Mouse (Mus musculus): Measurements from ENCODE around the gene Cdkl2. TPM values are rescaled to one million over a fixed set of nuclear protein-coding genes. Genes with fewer than 3 reads are reported as not detected.

The Cdkl2 gene
- total RNA-seq (2018; cell fraction: chromatin; rRNA removed), result 10 to 100 TPM in 3 of 26 experiments, 1 to 10 TPM in 23; 1.6 to 15.6 (median 3.9) TPM
- total RNA-seq (2018; cell fraction: cytosol; rRNA removed), result 1 to 10 TPM in 23 of 26 experiments, under 1 TPM in 3; 0.81 to 4.5 (median 2.4) TPM
- 10 to 100 TPM in 1 of 26 experiments, 1 to 10 TPM in 25; 1.4 to 11.8 (median 3.5) TPM for total RNA-seq (2018; cell fraction: nucleus; rRNA removed)
- 2.2 to 3.1 TPM (median 3.1 TPM) in 3 replicates for polyA plus RNA-seq (2018)

GRCm38 (mm10) chr5:92043783-92044182 is at the start of gene Cdkl2:
Gene Cdkl2, minus strand, starts transcription at chr5:92043883.
- H3K27ac ChIP-seq, result peak within 1 kb of the TSS; percentile 61
- no peaks in the 10 kb centered on the region for H3K79me2 ChIP-seq (ENCODE audit: inconsistent target)
- H3K36me3 ChIP-seq (ENCODE audit: inconsistent target), result no peaks in the 10 kb centered on the region
- H3K4me3 ChIP-seq (ENCODE audit: inconsistent target), result peak within 1 kb of the TSS; percentile 71
- 81% methylated on average over 4 of the region's 4 CpGs for WGBS (ENCODE audit: missing documents)

DNA sequence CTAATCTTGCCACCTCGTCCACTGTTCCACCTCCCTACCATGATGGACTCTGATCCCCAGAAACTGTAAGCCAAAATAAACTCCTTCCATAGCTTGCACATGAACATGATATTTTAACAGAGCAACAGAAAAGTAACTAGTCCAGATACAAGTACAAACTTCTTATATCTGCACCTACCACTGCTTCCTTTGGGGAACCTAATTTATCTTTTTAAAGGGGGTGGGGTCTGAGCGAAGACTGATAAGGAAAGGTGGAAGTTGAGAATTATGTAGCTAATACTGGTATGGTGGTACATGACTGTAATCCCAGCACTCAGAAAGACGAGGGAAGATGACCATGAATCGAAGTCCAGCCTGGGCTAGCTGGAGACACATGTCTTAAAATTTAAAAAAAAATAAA is 43.8 kb upstream of the Cdkl2 start:
- Histone ChIP-seq H3K27ac (no peak overlapping the region), H3K4me3 (ENCODE audit: inconsistent target) (no peak overlapping the region), H3K36me3 (ENCODE audit: inconsistent target) (no peaks in the 10 kb centered on the region), H3K79me2 (ENCODE audit: inconsistent target) (peaks cover 4% of the 10 kb centered on the region)
- WGBS (ENCODE audit: missing documents), result 96% methylated on average over 2 of the region's 4 CpGs

- Histone ChIP-seq H3K4me3 (ENCODE audit: inconsistent target) (no peak overlapping the region), H3K36me3 (ENCODE audit: inconsistent target) (no peaks in the 10 kb centered on the region), H3K79me2 (ENCODE audit: inconsistent target) (peaks cover 19% of the 10 kb centered on the region), H3K27ac (no peak overlapping the region)
- WGBS (ENCODE audit: missing documents), result 88% methylated on average over 7 of the region's 7 CpGs
Observed at GRCm38 (mm10) chr5:92085821-92086550, 42.3 kb upstream of the Cdkl2 start.

GRCm38 (mm10) chr5:92085246-92085645 is 41.6 kb upstream of the Cdkl2 start:
- peaks cover 26% of the 10 kb centered on the region for H3K79me2 ChIP-seq (ENCODE audit: inconsistent target)
- H3K27ac ChIP-seq, result no peak overlapping the region
- H3K4me3 ChIP-seq (ENCODE audit: inconsistent target), result no peak overlapping the region
- no peaks in the 10 kb centered on the region for H3K36me3 ChIP-seq (ENCODE audit: inconsistent target)
- 91% methylated on average over 4 of the region's 4 CpGs for WGBS (ENCODE audit: missing documents)

DNA sequence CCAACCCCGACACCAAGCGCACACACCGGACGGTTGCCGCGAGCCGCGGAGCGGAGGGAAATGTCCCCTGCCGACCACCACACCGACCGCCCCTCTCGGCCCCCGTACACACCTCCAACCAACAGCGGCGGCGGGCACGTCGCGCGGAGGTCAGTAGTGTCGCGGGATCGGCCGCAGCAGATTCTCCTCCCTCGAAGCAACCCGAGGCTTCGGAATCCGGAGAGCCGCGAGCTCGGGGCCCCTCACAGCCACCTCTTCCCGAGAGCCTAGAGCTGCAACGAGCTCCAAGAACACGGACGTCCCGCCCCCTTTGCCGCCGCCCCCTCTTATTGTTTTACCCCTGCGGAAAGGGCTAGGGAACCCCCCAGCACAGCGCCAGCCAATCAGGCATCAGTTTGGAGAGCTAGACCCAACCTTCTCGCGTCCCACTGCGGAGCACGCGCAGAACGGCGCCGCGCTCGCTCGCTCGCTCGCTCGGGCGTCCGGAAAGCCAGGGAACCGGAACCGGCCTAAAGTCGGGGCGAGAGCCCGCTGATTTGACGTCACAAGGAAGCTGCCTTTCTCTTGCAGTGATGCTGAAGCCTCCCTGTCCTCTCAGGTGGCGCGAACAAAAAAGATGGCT is 39.8 kb upstream of the Cdkl2 start, which contains the start of gene G3bp2:
G3bp2 (minus strand) TSS at position 303 of the 622 bp plus-strand sequence.
- H3K36me3 ChIP-seq (ENCODE audit: inconsistent target), result no peaks in the 10 kb centered on the region
- H3K27ac ChIP-seq, result peak within 1 kb of the TSS; percentile 34; the same call in 1 of the 2 replicates
- peaks cover 44% of the 10 kb centered on the region for H3K79me2 ChIP-seq (ENCODE audit: inconsistent target)
- peak within 1 kb of the TSS; percentile 62 for H3K4me3 ChIP-seq (ENCODE audit: inconsistent target)
- WGBS (ENCODE audit: missing documents), result under 1% methylated on average over 63 of the region's 65 CpGs

DNA sequence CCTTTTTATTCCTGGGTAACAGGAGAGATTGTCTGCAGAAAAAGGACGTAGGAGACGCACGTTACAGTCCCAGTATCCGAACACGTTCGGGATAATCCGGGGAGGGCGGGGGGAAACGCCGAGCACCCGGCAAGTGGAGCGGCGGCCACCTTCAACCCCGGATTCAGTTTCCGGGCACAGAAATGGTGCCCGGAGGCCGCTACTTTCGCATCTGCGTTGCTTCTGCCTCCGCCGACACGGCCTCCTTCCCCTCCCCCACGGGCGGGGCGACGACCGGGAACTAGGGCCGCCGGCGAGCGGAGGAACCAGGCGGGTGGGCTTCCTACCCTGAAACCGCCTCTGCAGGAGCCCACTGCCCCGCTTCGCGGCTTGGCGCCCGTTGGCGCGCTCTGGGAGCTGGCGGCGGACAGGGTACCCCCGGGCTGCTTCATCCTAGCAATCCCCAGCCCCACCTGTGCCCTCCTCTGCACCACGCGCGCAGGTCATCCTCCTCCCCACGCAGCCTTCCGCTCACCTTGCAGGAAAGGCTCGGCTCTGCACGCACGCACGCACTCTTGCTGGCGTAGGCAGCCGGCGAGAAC is 39.2 kb upstream of the Cdkl2 start:
- peak overlapping the region; percentile 62 for H3K4me3 ChIP-seq (ENCODE audit: inconsistent target)
- under 1% methylated on average over 55 of the region's 55 CpGs for WGBS (ENCODE audit: missing documents)
- H3K36me3 ChIP-seq (ENCODE audit: inconsistent target), result no peaks in the 10 kb centered on the region
- peak overlapping the region; percentile 34; the same call in 1 of the 2 replicates for H3K27ac ChIP-seq
- H3K79me2 ChIP-seq (ENCODE audit: inconsistent target), result peaks cover 50% of the 10 kb centered on the region

GRCm38 (mm10) chr5:92081326-92081725 is 37.6 kb upstream of the Cdkl2 start:
- Histone ChIP-seq H3K79me2 (ENCODE audit: inconsistent target) (peaks cover 66% of the 10 kb centered on the region), H3K27ac (no peak overlapping the region), H3K36me3 (ENCODE audit: inconsistent target) (no peaks in the 10 kb centered on the region), H3K4me3 (ENCODE audit: inconsistent target) (no peak overlapping the region)
- 88% methylated on average over 3 of the region's 3 CpGs for WGBS (ENCODE audit: missing documents)

GRCm38 (mm10) chr5:92080400-92080799 is 36.7 kb upstream of the Cdkl2 start:
- Histone ChIP-seq H3K4me3 (ENCODE audit: inconsistent target) (no peak overlapping the region), H3K27ac (no peak overlapping the region), H3K36me3 (ENCODE audit: inconsistent target) (no peaks in the 10 kb centered on the region), H3K79me2 (ENCODE audit: inconsistent target) (peaks cover 75% of the 10 kb centered on the region)
- WGBS (ENCODE audit: missing documents), result 80% methylated on average over 1 of the region's 1 CpGs

DNA sequence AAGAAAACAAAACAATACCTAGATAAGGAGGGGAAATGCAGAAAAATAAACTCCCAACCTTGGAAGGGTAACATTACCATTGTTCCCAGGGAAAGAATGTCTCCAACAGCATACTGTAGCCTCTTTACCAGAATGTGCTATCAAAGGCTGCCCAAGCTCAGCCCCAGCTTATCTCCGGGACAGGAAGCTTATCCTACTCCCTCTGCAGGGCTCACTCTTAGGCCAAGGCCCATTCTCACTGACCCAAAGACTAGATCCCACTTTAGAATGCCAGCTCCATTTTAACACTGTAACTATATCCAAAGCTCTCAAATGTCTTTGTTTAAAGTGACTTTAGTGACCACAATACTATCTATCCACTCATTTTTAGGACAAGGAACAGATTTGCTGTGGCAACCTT is 35.6 kb upstream of the Cdkl2 start:
- peaks cover 86% of the 10 kb centered on the region for H3K79me2 ChIP-seq (ENCODE audit: inconsistent target)
- no peaks in the 10 kb centered on the region for H3K36me3 ChIP-seq (ENCODE audit: inconsistent target)
- no peak overlapping the region for H3K27ac ChIP-seq
- 86% methylated on average over 1 of the region's 1 CpGs for WGBS (ENCODE audit: missing documents)
- H3K4me3 ChIP-seq (ENCODE audit: inconsistent target), result no peak overlapping the region

DNA sequence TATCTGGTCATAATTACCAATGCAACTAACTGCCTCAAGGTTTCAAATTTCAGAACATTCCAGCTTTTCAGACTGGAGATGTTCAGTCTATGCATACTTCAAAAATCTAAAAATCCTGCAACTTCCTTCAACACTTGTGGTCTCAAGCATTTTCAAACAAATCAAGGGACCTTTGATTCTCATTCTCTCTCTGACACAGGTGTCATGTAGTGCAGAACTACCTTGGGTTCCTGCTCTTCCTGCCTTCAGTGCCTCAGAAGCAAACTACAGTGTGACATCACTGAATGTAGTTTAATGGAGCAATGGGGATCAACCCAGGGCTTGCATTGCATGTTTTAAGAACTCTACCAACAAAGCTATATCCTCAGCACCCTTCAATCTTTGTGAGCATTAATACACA is 35.1 kb upstream of the Cdkl2 start:
- no peak overlapping the region for H3K4me3 ChIP-seq (ENCODE audit: inconsistent target)
- no peaks in the 10 kb centered on the region for H3K36me3 ChIP-seq (ENCODE audit: inconsistent target)
- H3K79me2 ChIP-seq (ENCODE audit: inconsistent target), result peaks cover 91% of the 10 kb centered on the region
- H3K27ac ChIP-seq, result no peak overlapping the region

DNA sequence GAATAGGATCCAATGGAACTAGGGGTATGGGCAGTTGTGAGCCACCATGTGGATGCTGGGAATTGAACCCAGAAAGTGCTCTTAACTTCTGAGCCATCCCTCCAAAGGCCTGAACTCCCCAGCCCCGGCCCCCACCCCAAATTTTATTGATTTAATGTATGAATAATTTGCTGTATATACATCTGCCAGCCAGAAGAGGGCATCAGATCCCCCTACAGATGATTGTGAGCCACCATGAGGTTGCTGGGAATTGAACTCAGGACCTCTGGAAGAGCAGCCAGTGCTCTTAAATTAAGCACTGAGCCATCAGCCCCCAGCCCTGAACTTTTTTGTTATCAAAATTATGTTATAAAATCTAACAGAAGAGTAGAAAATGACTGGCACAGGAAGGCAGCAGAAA is 32.6 kb upstream of the Cdkl2 start:
- Histone ChIP-seq H3K79me2 (ENCODE audit: inconsistent target) (peaks cover 100% of the 10 kb centered on the region), H3K27ac (no peak overlapping the region), H3K36me3 (ENCODE audit: inconsistent target) (peaks cover 12% of the 10 kb centered on the region), H3K4me3 (ENCODE audit: inconsistent target) (no peak overlapping the region)
- WGBS (ENCODE audit: missing documents), result 100% methylated on average over 1 of the region's 1 CpGs

GRCm38 (mm10) chr5:92074061-92074460 is 30.4 kb upstream of the Cdkl2 start:
- peaks cover 95% of the 10 kb centered on the region for H3K79me2 ChIP-seq (ENCODE audit: inconsistent target)
- H3K36me3 ChIP-seq (ENCODE audit: inconsistent target), result peaks cover 25% of the 10 kb centered on the region
- 90% methylated on average over 14 of the region's 14 CpGs for WGBS (ENCODE audit: missing documents)
- H3K4me3 ChIP-seq (ENCODE audit: inconsistent target), result no peak overlapping the region
- no peak overlapping the region for H3K27ac ChIP-seq

- 95% methylated on average over 2 of the region's 2 CpGs for WGBS (ENCODE audit: missing documents)
- H3K27ac ChIP-seq, result no peak overlapping the region
- H3K4me3 ChIP-seq (ENCODE audit: inconsistent target), result no peak overlapping the region
- peaks cover 64% of the 10 kb centered on the region; the same call in 1 of the 2 replicates for H3K79me2 ChIP-seq (ENCODE audit: inconsistent target)
- H3K36me3 ChIP-seq (ENCODE audit: inconsistent target), result peaks cover 92% of the 10 kb centered on the region
Observed at GRCm38 (mm10) chr5:92063192-92063591, 19.5 kb upstream of the Cdkl2 start.

DNA sequence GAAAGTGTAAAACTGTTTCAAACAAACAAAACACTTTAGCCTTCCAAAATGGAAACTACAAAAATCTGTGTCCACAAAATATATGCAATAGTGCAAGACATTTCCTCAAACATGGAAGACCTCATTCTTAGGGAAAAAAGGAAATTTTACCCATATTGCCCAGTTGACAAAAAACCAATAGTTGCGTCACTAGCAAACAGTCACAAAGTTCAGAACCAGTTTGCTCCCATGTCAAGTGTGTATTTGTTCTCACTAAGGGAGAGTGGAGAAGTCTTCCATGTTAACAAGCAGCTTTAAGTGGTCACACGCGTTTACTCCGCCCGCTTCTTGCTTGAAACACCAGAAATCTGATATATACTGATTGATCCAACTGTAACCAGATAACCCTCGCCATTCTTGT is 9.2 kb upstream of the Cdkl2 start:
- Histone ChIP-seq H3K4me3 (ENCODE audit: inconsistent target) (no peak overlapping the region), H3K79me2 (ENCODE audit: inconsistent target) (no peaks in the 10 kb centered on the region), H3K36me3 (ENCODE audit: inconsistent target) (peaks cover 61% of the 10 kb centered on the region), H3K27ac (no peak overlapping the region)
- 93% methylated on average over 6 of the region's 6 CpGs for WGBS (ENCODE audit: missing documents)

DNA sequence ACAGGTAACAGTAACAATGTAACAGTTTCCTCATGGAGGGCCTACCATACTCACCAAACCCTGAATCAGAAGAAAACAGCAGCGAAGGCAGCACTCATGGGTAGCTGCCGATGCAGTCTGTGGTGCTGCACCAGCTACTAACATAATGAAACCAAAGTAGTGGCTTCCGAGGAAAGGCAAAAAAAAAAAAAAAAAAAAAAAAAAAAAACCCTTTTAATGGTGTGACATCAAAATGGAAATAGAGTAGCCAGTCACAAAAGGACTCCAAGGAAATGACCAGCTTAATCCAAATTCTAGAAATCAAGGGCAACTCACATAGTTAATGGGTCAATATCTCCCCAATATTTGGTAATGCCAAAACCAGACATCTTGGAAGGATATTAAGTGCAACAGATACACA is 6.7 kb upstream of the Cdkl2 start:
- Histone ChIP-seq H3K27ac (no peak overlapping the region), H3K4me3 (ENCODE audit: inconsistent target) (no peak overlapping the region), H3K36me3 (ENCODE audit: inconsistent target) (peaks cover 37% of the 10 kb centered on the region), H3K79me2 (ENCODE audit: inconsistent target) (no peaks in the 10 kb centered on the region)
- WGBS (ENCODE audit: missing documents), result 88% methylated on average over 2 of the region's 3 CpGs
